Mouse (Mus musculus) heart, postnatal 0 days (tissue): ENCODE data around the gene Wbp2. TPM values are rescaled to one million over a fixed set of nuclear protein-coding genes. Genes with fewer than 3 reads are reported as not detected.

Source experiments
- ATAC-seq: fragments of 200-750 bp; cut with Nextera tagmentation; 2 replicates; pipeline ENCODE4 v1.8.0; 2017; ENCODE audit warnings: low read depth, moderate number of reproducible peaks, moderate library complexity; ENCODE audit not compliant: insufficient read depth
- DNase-seq: peaks from one replicate; pipeline ENCODE4 v3.0.0-alpha.2; 2016; ENCODE audit warnings: low spot score
- H3K27ac ChIP-seq: fragments of 300-500 bp; sonication (generic); 2 replicates; pipeline ENCODE4 v1.5.1; 2014; ENCODE audit warnings: low read depth, mild to moderate bottlenecking
- H3K27me3 ChIP-seq: fragments of 300-500 bp; sonication (generic); 2 replicates; pipeline ENCODE4 v1.6.1; 2014; ENCODE audit warnings: low read length, mixed read lengths; ENCODE audit not compliant: control insufficient read depth, insufficient read depth
- H3K36me3 ChIP-seq: fragments of 300-500 bp; sonication (generic); replicated peaks from 2 replicates; pipeline ENCODE4 v1.6.1; 2014; ENCODE audit warnings: low read length, mixed read lengths; ENCODE audit not compliant: control insufficient read depth, insufficient read depth
- H3K4me1 ChIP-seq: fragments of 300-500 bp; sonication (generic); 2 replicates; pipeline ENCODE4 v1.6.1; 2014; ENCODE audit warnings: antibody characterized with exemption; ENCODE audit not compliant: control insufficient read depth, insufficient read depth
- H3K4me2 ChIP-seq: fragments of 300-500 bp; sonication (generic); 2 replicates; pipeline ENCODE4 v1.6.1; 2014; ENCODE audit warnings: low read depth, mild to moderate bottlenecking, low read length, moderate library complexity
- H3K4me3 ChIP-seq: fragments of 300-500 bp; sonication (generic); 2 replicates; pipeline ENCODE4 v1.5.1; 2014; ENCODE audit warnings: low read depth, low read length
- H3K9ac ChIP-seq: fragments of 300-500 bp; sonication (generic); replicated peaks from 2 replicates; pipeline ENCODE4 v1.6.1; 2014; ENCODE audit warnings: low read depth, low read length, mixed read lengths
- H3K9me3 ChIP-seq: fragments of 300-500 bp; sonication (generic); replicated peaks from 2 replicates; pipeline ENCODE4 v1.6.1; 2016; ENCODE audit warnings: low read length; ENCODE audit not compliant: control insufficient read depth
- CTCF ChIP-seq: IDR thresholded peaks from 2 replicates; pipeline ENCODE4 v1.5.1; 2016; ENCODE audit warnings: antibody characterized with exemption, control low read depth, low read depth
- EP300 ChIP-seq: IDR thresholded peaks from 2 replicates; pipeline ENCODE4 v1.6.1; 2016; ENCODE audit warnings: antibody characterized with exemption, low read depth
- WGBS: fragments of 180-500 bp; shearing (Covaris S2); extraction: QIAGEN DNeasy Blood & Tissue Kit; methylation state at CpG from one replicate; pipeline ENCODE4 v1.1.7; 2014; 5-methylcytosine and 5-hydroxymethylcytosine counted together
- polyA plus RNA-seq: library from polyadenylated mRNA; unstranded; fragments of >200 nt; fragmentation: Nextera tagmentation; extraction: Ambion mirVana; gene quantifications from 2 replicates; pipeline ENCODE4 v1.2.1, GENCODE M21; 2015
- total RNA-seq: library from RNA; depleted of rRNA; stranded (reverse); fragments of >200 nt; gene quantifications from 2 replicates; pipeline ENCODE4 v1.2.3, GENCODE M21; 2014; ENCODE audit warnings: low replicate concordance

The Wbp2 gene
- total and polyA plus RNA-seq, 2 experiments from 2014 or later = 106 to 120 TPM

- 50% methylated on average over 23 of the region's 23 CpGs for WGBS
- Histone ChIP-seq H3K4me3 (no peak overlapping the region), H3K9ac (no peak overlapping the region), H3K4me2 (no peak overlapping the region), H3K9me3 (no peaks in the 10 kb centered on the region), H3K36me3 (peaks cover 19% of the 10 kb centered on the region), H3K27me3 (no peaks in the 10 kb centered on the region), H3K4me1 (no peaks in the 10 kb centered on the region), H3K27ac (no peak overlapping the region)
- TF ChIP-seq CTCF = no peak
- no peak for TF ChIP-seq EP300
- ATAC-seq = no peak
- no peak for DNase-seq
Observed at GRCm38 (mm10) chr11:116064187-116064867, 22.5 kb downstream of the Wbp2 start.

DNA sequence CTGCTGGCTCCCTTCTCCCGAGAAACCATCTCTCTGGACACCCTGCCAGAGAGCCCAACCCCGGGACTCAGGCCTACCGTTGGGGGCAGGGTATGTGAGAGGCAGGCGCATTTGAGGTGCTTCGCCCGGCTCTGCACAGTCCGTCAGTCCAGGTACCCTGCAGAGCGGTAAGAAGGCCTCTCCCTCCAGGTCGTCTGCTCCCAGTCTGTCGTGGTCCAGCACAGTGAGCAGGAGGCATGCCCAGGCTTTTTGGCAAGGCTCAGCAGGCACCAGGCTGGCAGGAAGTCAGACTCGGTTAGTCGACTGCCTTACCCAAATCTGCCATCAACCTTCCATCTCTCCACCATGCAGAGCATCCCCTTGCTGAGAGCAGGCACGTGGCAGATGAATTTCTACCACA lies 23.2 kb downstream of the Wbp2 start:
- Histone ChIP-seq H3K9me3 (no peaks in the 10 kb centered on the region), H3K27me3 (no peaks in the 10 kb centered on the region), H3K36me3 (peaks cover 26% of the 10 kb centered on the region), H3K4me1 (no peaks in the 10 kb centered on the region), H3K4me2 (no peak overlapping the region), H3K9ac (no peak overlapping the region), H3K27ac (no peak overlapping the region), H3K4me3 (no peak overlapping the region)
- no peak for DNase-seq
- 54% methylated on average over 13 of the region's 13 CpGs for WGBS
- ATAC-seq = no peak
- TF ChIP-seq EP300 (no peak), CTCF (no peak)

- peaks cover 37% of the 10 kb centered on the region for H3K36me3 ChIP-seq
- 65% methylated on average over 8 of the region's 8 CpGs for WGBS
Observed at GRCm38 (mm10) chr11:116062521-116062920, 24.3 kb downstream of the Wbp2 start.

GRCm38 (mm10) chr11:116061641-116062415 lies 25.0 kb downstream of the Wbp2 start:
- H3K4me3 ChIP-seq = no peak overlapping the region
- WGBS = 84% methylated on average over 13 of the region's 13 CpGs
- H3K27me3 ChIP-seq = no peaks in the 10 kb centered on the region
- no peak overlapping the region for H3K4me2 ChIP-seq
- ATAC-seq = no peak
- H3K9me3 ChIP-seq = no peaks in the 10 kb centered on the region
- H3K9ac ChIP-seq = no peak overlapping the region
- H3K27ac ChIP-seq = no peak overlapping the region
- TF ChIP-seq CTCF (no peak), EP300 (no peak)
- no peaks in the 10 kb centered on the region for H3K4me1 ChIP-seq
- peaks cover 43% of the 10 kb centered on the region for H3K36me3 ChIP-seq
- no peak for DNase-seq

More at GRCm38 (mm10) chr11:116062521-116062920, 24.3 kb downstream of the Wbp2 start:
- no peak overlapping the region for H3K27ac ChIP-seq
- DNase-seq (no peak), ATAC-seq (no peak)
- H3K9me3 ChIP-seq = no peaks in the 10 kb centered on the region
- no peak overlapping the region for H3K9ac ChIP-seq
- H3K4me2 ChIP-seq = no peak overlapping the region
- no peak overlapping the region for H3K4me3 ChIP-seq
- no peaks in the 10 kb centered on the region for H3K4me1 ChIP-seq
- no peaks in the 10 kb centered on the region for H3K27me3 ChIP-seq
- no peak for TF ChIP-seq CTCF
- no peak for TF ChIP-seq EP300

DNA sequence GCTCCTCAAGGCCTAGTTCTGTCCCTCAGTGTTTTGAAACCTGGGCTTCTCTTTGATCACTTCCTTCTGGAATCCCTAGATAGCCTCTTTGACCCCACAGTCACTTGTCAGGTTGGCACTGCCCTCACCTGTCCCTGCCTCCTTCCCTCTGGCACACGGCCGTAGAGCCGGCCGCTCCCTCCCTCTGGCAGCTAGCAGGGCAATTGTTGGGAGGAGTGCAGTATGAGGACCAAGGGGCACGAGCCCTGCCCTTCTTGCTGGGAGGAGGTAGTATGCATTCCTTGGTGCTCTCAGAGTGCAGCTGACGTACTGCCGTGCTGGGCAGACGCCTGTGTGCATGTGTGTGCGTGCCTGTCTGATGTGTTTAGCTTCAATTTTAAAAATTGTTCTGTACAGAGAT lies 26.2 kb downstream of the Wbp2 start:
- Histone ChIP-seq H3K36me3 (peaks cover 56% of the 10 kb centered on the region), H3K4me2 (no peak overlapping the region), H3K27ac (no peak overlapping the region), H3K9ac (no peak overlapping the region), H3K4me3 (no peak overlapping the region), H3K9me3 (no peaks in the 10 kb centered on the region), H3K4me1 (no peaks in the 10 kb centered on the region), H3K27me3 (no peaks in the 10 kb centered on the region)
- DNase-seq = no peak
- TF ChIP-seq EP300 (no peak), CTCF (no peak)
- ATAC-seq = no peak
- WGBS = 89% methylated on average over 9 of the region's 9 CpGs
